Mouse (Mus musculus) heart, adult 11 months (tissue): ENCODE results near the gene Zfp626.
"Not testable (repeated sequence)": the region's sequence is repeated elsewhere in the genome, so short reads cannot be mapped to it uniquely, and the experiment has no call there.

Experiments used
- DNase-seq: peaks from one replicate; pipeline ENCODE4 v3.0.0; 2022

Zfp626 gene

GRCm38 (mm10) chr7:27806896-27807295, at the start of gene Zfp626:
Zfp626 (plus strand) TSS chr7:27807196.
- not testable (repeated sequence) for DNase-seq

DNA sequence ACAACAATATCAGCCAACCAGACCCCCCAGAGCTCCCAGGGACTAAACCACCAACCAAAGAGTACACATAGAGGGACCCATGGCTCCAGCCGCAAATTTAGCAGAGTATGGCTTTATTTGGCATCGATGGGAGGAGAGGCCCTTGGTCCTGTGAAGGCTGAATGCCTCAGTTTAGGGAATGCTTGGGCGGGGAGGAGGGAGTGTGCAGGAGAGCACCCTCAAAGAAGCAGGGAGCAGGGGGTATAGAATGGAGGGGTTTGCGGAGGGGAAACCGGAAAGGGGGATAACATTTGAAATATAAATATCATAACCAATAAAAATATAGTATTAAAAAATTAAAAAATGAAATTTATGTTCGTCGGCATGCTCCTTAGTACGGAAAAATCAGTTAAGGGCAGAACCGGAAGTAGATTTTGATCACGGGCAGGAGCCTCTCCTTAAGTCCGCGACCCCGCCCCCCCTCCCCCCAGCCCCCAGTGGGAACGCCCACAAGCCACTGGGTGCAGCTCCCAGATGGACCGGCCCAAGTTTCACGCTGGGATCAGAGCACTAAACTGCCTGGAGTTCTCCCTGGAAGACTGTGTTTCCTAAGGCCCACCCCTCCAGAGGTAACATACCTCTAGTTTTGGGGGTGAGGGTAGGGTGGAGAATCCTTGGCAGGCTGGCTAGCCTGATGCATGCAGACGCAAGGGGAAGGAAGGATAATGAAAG, 41.7 kb upstream of the Zfp626 start:
- DNase-seq, result no peak

DNA sequence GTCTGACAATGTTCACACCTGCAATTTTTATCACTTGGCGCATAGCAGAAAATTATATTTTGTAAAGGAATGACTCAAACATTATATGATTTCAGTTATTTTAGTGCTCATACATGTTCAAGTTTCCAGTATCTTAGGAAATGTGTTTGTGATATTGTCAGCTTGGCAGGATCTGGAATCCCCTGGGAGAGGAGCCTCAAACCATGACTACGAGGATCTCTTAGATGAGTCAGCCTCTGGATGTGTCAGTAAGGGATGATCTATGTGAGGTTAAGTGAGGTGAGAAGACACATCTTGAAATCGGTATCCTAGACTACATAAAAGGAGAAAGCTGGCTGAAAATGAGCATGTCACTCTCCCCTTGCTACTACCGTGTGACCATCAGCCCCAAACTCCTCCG, 17.7 kb upstream of the Zfp626 start:
- no peak for DNase-seq

GRCm38 (mm10) chr7:27793865-27794264, 13.1 kb upstream of the Zfp626 start:
- DNase-seq, result not testable (repeated sequence)

GRCm38 (mm10) chr7:27794566-27794965, 12.4 kb upstream of the Zfp626 start:
- DNase-seq, result no peak

- DNase-seq, result peak; percentile 59
Observed at GRCm38 (mm10) chr7:27797906-27798811, 8.8 kb upstream of the Zfp626 start.

DNA sequence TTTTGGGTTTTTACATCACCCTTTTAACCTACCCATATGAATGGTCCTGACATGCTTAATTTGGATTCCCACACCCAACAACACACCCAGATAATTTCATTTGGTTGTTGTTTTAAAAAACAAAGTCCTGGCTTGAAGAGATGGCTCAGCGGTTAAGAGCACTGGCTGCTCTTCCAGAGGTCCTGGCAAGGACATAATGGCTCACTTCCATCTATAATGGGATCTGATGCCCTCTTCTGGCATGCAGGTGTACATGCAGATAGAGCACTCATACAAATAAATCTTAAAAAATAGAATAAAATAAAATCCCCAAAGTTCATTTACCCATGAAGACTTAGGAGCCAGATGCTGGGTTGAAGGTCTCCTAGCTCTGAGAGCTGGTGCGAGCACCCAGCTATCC, 5.9 kb upstream of the Zfp626 start:
- DNase-seq, result peak; percentile 40

DNA sequence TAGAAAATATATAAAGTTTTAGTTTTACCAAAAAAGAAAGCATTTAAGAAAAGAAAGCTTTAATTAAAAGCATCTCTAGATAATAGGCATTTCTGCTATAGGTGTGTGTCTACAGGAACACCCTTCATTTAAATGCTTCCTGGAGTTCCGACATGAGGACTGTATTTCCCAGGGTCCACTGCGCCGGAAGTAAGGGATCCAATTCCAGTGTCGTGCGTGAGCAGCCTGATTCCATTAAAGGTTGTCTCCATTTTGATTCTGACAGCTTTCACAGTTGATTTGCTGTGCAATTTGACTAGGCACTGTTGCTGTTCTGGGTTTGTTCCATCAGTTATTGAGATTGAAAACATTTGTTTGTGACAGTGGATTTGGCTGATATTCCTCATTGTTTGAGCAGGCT, 4.0 kb upstream of the Zfp626 start:
- DNase-seq, result peak; percentile 17

- peak; percentile 98 for DNase-seq
Observed at GRCm38 (mm10) chr7:27804297-27805030, 2.5 kb upstream of the Zfp626 start.

- DNase-seq, result peak; percentile 51
Observed at GRCm38 (mm10) chr7:27807305-27807704, 309 bp downstream of the Zfp626 start.

GRCm38 (mm10) chr7:27818526-27819110, 11.6 kb downstream of the Zfp626 start:
- DNase-seq, result peak; percentile 55

GRCm38 (mm10) chr7:27822611-27823010, 15.6 kb downstream of the Zfp626 start:
- DNase-seq, result no peak

- peak; percentile 46 for DNase-seq
Observed at GRCm38 (mm10) chr7:27834131-27834530, 27.1 kb downstream of the Zfp626 start.

DNA sequence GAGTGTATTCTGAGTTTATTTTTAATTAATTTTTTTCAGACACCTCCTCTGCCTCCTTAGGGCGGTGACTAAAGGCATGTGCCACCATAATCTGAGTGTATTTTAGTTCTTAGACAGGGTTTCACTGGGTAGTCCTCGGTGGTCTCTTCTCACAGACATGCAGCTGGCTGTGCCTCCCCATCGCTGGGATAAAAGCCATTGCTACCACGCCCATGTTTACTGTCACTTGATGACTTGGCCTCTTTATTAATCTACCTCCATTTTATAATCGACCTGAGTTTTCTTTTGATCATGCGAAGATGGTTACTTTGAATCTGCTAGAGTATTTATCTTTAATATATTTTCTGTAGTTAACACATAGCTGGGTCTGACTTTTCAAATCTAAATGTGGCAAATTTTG, 30.9 kb downstream of the Zfp626 start:
- peak; percentile 57 for DNase-seq

DNA sequence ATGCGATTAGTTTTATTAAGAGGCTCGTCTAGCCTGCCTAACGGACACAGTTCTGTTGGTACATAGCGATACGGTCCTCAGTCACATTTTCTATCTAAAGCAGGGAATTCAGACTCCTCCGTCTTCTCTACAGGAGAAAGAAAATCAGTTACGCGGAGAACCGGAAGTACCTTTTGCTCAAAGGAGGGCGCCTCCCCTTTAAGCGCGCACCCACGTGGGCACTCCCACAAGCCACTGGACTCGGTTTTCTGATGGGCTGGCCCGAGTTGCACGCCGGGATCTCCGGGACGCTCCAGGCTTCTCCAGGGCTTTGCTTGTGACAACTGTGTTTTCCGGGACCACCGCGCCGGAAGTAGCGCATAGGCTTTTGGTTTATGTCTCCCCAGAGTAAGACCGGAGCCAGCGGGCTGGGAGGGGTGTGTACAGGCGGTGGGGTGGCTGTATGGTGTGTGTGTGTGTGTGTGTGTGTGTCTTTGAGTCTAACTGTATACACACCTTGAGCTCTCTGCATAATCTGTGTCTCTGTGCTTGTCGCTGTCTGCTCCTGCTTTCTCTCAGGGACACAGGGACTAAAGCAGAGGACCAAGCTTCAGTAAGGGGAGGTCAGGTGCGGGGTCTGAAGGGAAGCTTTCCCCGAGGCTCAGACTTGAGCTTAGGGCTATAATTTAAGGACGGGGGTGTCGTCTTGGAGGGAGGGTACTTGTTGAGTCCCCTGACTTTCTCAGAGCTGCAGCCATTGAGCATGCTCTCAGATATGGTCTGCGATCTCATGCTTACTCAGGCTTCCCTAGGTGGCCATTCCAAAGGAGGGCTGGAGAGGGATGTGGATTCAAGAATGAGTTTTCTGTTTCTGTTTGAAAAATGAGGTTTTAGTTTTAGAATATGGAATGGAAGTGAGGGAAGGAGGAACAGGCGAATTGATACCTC, 31.6 kb downstream of the Zfp626 start, which contains the start of gene Zfp59:
Gene Zfp59, plus strand, starts transcription at position 285 of the 927 bp plus-strand sequence.
- peak; percentile 99 for DNase-seq

DNA sequence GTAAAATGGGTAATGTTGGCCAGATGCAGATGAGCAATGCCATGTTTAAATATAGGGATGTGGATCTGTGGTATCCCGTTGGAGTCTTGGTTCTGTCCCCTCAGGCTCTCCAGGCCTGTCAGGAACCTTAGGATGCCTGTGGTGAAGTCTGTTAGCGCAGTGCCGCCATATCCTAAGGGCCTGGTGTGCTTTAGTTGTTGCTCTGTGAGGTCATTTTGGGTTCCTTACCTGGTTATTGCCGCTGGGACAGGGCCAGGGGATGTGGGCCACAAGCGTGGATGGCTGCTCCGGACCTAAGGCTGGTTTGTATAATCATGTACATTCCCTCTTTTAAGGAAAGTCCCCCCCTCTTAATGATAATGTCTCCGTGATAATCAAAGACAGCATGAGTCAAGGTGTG, 32.6 kb downstream of the Zfp626 start:
- DNase-seq, result peak; percentile 85

DNA sequence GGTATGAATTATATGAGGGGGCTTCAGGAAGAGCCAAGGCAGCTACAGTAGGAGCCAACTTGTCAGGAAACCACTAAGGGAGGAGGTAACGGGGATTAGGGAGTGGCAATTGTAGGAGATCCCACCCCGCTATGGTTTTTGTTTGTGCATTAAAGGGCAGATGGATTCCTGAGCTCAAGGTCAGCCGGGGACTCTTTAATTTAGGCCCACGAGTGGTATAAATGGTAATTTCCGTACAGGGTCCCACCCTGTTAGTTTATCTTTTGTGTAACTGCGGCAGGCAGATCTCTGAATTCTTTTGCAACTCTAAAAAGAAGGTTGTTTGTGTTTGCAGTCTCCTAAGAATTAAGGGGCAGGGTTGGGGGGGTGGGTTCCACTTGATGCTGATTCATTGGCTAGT, 33.1 kb downstream of the Zfp626 start:
- DNase-seq, result peak; percentile 15

DNA sequence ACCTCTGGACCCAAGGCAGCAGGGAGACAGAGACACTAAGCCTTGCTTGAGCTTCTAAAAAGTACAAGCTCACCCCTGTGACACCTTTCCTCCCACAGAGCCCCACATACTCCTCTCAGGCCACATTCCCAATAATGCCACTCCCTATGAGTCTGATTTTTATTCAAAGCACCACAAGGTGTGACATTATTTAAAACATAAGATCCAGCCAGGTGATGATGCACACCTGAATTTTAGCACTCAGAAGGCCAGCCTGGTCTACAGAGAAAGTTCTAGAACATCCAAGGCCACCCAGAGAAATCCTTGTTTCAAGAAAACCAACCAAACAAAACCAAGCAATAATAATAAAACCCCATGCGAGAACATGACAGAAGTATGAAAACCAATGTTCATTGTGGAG, 50.2 kb downstream of the Zfp626 start, which contains the start of gene Zfp607a:
Gene Zfp607a, plus strand, starts transcription at position 301 of the 400 bp plus-strand sequence.
- DNase-seq, result peak; percentile 19

GRCm38 (mm10) chr7:27859301-27860251, 52.6 kb downstream of the Zfp626 start:
- DNase-seq, result peak; percentile 79
